Mouse (Mus musculus) intestine, embryonic 16.5 days (tissue): ENCODE measurements at regions not wholly inside any gene's neighbourhood (a gene's known extent, or its start where the extent isn't known, plus 50 kb on each side); places are given as distances from the start of the nearest gene placed in this dataset.

Source experiments
- ATAC-seq: fragments of 200-750 bp; cut with Nextera tagmentation; 2 replicates; pipeline ENCODE4 v1.8.0; 2017; ENCODE audit warnings: moderate TSS enrichment, moderate library complexity
- H3K27ac ChIP-seq: fragments of 300-500 bp; sonication (generic); 2 replicates; pipeline ENCODE4 v1.5.1; 2014; ENCODE audit warnings: mild to moderate bottlenecking, low read length
- H3K27me3 ChIP-seq: fragments of 300-500 bp; sonication (generic); replicated peaks from 2 replicates; pipeline ENCODE4 v1.6.1; 2014; ENCODE audit warnings: low read length, control low read depth, mixed read lengths; ENCODE audit not compliant: control insufficient read depth, insufficient read depth
- H3K36me3 ChIP-seq: fragments of 300-500 bp; sonication (generic); 2 replicates; pipeline ENCODE4 v1.6.1; 2014; ENCODE audit warnings: low read length, control low read depth; ENCODE audit not compliant: control insufficient read depth, insufficient read depth
- H3K4me1 ChIP-seq: fragments of 300-500 bp; sonication (generic); 2 replicates; pipeline ENCODE4 v1.6.1; 2014; ENCODE audit warnings: low read length, control low read depth, mixed read lengths; ENCODE audit not compliant: control insufficient read depth, insufficient read depth
- H3K4me2 ChIP-seq: fragments of 300-500 bp; sonication (generic); 2 replicates; pipeline ENCODE4 v1.6.1; 2014; ENCODE audit warnings: low read depth, low read length, control low read depth
- H3K4me3 ChIP-seq: fragments of 300-500 bp; sonication (generic); 2 replicates; pipeline ENCODE4 v1.5.1; 2014; ENCODE audit warnings: mild to moderate bottlenecking, low read length
- H3K9ac ChIP-seq: fragments of 300-500 bp; sonication (generic); 2 replicates; pipeline ENCODE4 v1.6.1; 2014; ENCODE audit warnings: low read depth, low read length
- H3K9me3 ChIP-seq: fragments of 300-500 bp; sonication (generic); 2 replicates; pipeline ENCODE4 v1.6.1; 2016; ENCODE audit warnings: low read length, control low read depth; ENCODE audit not compliant: control insufficient read depth
- WGBS: fragments of 180-500 bp; shearing (Covaris S2); extraction: QIAGEN DNeasy Blood & Tissue Kit; methylation state at CpG from one replicate; pipeline ENCODE4 v1.1.7; 2014; 5-methylcytosine and 5-hydroxymethylcytosine counted together

- 89% methylated on average over 8 of the region's 8 CpGs for WGBS
- no peaks in the 10 kb centered on the region for H3K36me3 ChIP-seq
- H3K4me1 ChIP-seq = peaks cover 2% of the 10 kb centered on the region; the same call in 1 of the 2 replicates
- no peak overlapping the region for H3K4me3 ChIP-seq
- no peak overlapping the region for H3K9ac ChIP-seq
- no peaks in the 10 kb centered on the region for H3K9me3 ChIP-seq
- no peak overlapping the region for H3K27ac ChIP-seq
- ATAC-seq = no peak
- H3K4me2 ChIP-seq = no peak overlapping the region
- 0 out of 2 replicates have a peak, but pooled peaks cover 4% of the 10 kb centered on the region for H3K27me3 ChIP-seq
Measured at GRCm38 (mm10) chr4:107736866-107737265, 52.8 kb upstream of the Dmrtb1 start.

- H3K36me3 ChIP-seq = no peaks in the 10 kb centered on the region
- 8% methylated on average over 6 of the region's 6 CpGs for WGBS
Measured at GRCm38 (mm10) chr4:107737907-107738306, 53.9 kb upstream of the Dmrtb1 start.

GRCm38 (mm10) chr4:107738776-107739175 is 54.7 kb upstream of the Dmrtb1 start:
- Histone ChIP-seq H3K36me3 (no peaks in the 10 kb centered on the region), H3K4me2 (no peak overlapping the region), H3K9me3 (no peaks in the 10 kb centered on the region), H3K4me3 (no peak overlapping the region), H3K27ac (no peak overlapping the region), H3K4me1 (no peaks in the 10 kb centered on the region), H3K9ac (no peak overlapping the region), H3K27me3 (0 out of 2 replicates have a peak, but pooled peaks cover 4% of the 10 kb centered on the region)
- ATAC-seq = no peak
- WGBS = 73% methylated on average over 9 of the region's 9 CpGs

More at GRCm38 (mm10) chr4:107737907-107738306, 53.9 kb upstream of the Dmrtb1 start:
- Histone ChIP-seq H3K27me3 (0 out of 2 replicates have a peak, but pooled peaks cover 4% of the 10 kb centered on the region), H3K9me3 (no peaks in the 10 kb centered on the region), H3K4me2 (no peak overlapping the region), H3K4me1 (peaks cover 2% of the 10 kb centered on the region; the same call in 1 of the 2 replicates), H3K27ac (no peak overlapping the region), H3K4me3 (no peak overlapping the region), H3K9ac (no peak overlapping the region)
- ATAC-seq = peak; percentile 85

- Histone ChIP-seq H3K4me3 (no peak overlapping the region), H3K36me3 (no peaks in the 10 kb centered on the region), H3K27ac (no peak overlapping the region), H3K9me3 (no peaks in the 10 kb centered on the region), H3K4me2 (no peak overlapping the region), H3K27me3 (0 out of 2 replicates have a peak, but pooled peaks cover 4% of the 10 kb centered on the region), H3K9ac (no peak overlapping the region; the same call in 1 of the 2 replicates), H3K4me1 (no peaks in the 10 kb centered on the region)
- WGBS = 73% methylated on average over 6 of the region's 6 CpGs
- ATAC-seq = no peak
Measured at GRCm38 (mm10) chr4:107739789-107740405, 55.9 kb upstream of the Dmrtb1 start.

GRCm38 (mm10) chr4:107743646-107744045 is 58.4 kb upstream of the Lrp8 start:
- Histone ChIP-seq H3K4me3 (no peak overlapping the region), H3K36me3 (no peaks in the 10 kb centered on the region), H3K4me1 (no peaks in the 10 kb centered on the region), H3K27ac (no peak overlapping the region), H3K27me3 (0 out of 2 replicates have a peak, but pooled peaks cover 4% of the 10 kb centered on the region), H3K9me3 (no peaks in the 10 kb centered on the region), H3K9ac (no peak overlapping the region), H3K4me2 (no peak overlapping the region)
- WGBS = 90% methylated on average over 2 of the region's 2 CpGs
- no peak for ATAC-seq

GRCm38 (mm10) chr4:107746366-107746765 is 55.7 kb upstream of the Lrp8 start:
- Histone ChIP-seq H3K9me3 (no peaks in the 10 kb centered on the region), H3K9ac (no peak overlapping the region), H3K4me2 (no peak overlapping the region), H3K27me3 (no peaks in the 10 kb centered on the region), H3K36me3 (no peaks in the 10 kb centered on the region), H3K27ac (no peak overlapping the region), H3K4me3 (no peak overlapping the region), H3K4me1 (no peaks in the 10 kb centered on the region)
- 64% methylated on average over 3 of the region's 3 CpGs for WGBS
- no peak for ATAC-seq

GRCm38 (mm10) chr4:107746923-107747431 is 55.1 kb upstream of the Lrp8 start:
- no peak overlapping the region for H3K4me2 ChIP-seq
- ATAC-seq = no peak
- H3K27me3 ChIP-seq = no peaks in the 10 kb centered on the region
- WGBS = 82% methylated on average over 5 of the region's 5 CpGs
- no peak overlapping the region for H3K4me3 ChIP-seq
- no peaks in the 10 kb centered on the region for H3K36me3 ChIP-seq
- no peaks in the 10 kb centered on the region for H3K4me1 ChIP-seq
- H3K9me3 ChIP-seq = no peaks in the 10 kb centered on the region
- no peak overlapping the region for H3K9ac ChIP-seq
- no peak overlapping the region for H3K27ac ChIP-seq

- Histone ChIP-seq H3K9me3 (no peaks in the 10 kb centered on the region), H3K4me3 (no peak overlapping the region), H3K27me3 (no peaks in the 10 kb centered on the region), H3K9ac (no peak overlapping the region), H3K27ac (no peak overlapping the region), H3K4me2 (no peak overlapping the region), H3K4me1 (no peaks in the 10 kb centered on the region), H3K36me3 (no peaks in the 10 kb centered on the region)
- no peak for ATAC-seq
- WGBS = 85% methylated on average over 9 of the region's 9 CpGs
Measured at GRCm38 (mm10) chr4:107747454-107747853, 54.6 kb upstream of the Lrp8 start.

GRCm38 (mm10) chr4:107747907-107748628 is 54.0 kb upstream of the Lrp8 start:
- no peak for ATAC-seq
- H3K36me3 ChIP-seq = no peaks in the 10 kb centered on the region
- H3K9ac ChIP-seq = no peak overlapping the region
- H3K27ac ChIP-seq = no peak overlapping the region
- H3K27me3 ChIP-seq = no peaks in the 10 kb centered on the region
- whole genome bisulfite sequencing = 49% methylated on average over 13 of the region's 13 CpGs
- no peak overlapping the region for H3K4me2 ChIP-seq
- no peaks in the 10 kb centered on the region for H3K4me1 ChIP-seq
- H3K9me3 ChIP-seq = no peaks in the 10 kb centered on the region
- no peak overlapping the region for H3K4me3 ChIP-seq
